Mouse (Mus musculus): ENCODE data around the gene Dhx30. TPM values are rescaled to one million over a fixed set of nuclear protein-coding genes. Genes with fewer than 3 reads are reported as not detected.

Gene Dhx30
- polyA plus RNA-seq, 1 experiment from 2014 or later, result 137 TPM

DNA sequence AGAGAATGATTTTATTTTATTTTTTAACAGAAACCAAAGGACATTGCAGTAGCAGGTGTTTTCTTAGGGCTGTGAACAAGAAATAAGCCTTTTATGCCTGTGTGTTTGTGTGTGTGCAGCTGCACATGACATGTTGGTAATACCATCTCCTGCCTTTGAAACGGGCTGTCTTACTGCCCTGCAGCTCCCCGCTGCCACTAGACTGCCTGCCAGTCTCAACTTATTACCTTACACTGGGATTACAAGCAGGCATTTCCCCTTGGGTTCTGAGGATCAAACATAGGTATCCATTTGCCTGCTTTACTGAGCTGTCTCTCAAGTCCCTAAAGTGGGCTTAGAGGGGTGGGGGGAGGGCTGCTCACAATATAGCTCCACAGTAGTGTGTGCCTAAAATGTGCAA lies 56.9 kb downstream of the Dhx30 start:
- no peak for ATAC-seq (ENCODE audit: insufficient number of reproducible peaks, low FRiP score, low TSS enrichment, low read depth)
- Histone ChIP-seq H3K36me3 (peaks cover 8% of the 10 kb centered on the region; the same call in 1 of the 2 replicates), H3K4me2 (replicated peaks) (no peak overlapping the region), H3K27ac (replicated peaks) (no peak overlapping the region), H3K9ac (no peak overlapping the region), H3K4me1 (no peaks in the 10 kb centered on the region), H3K4me3 (replicated peaks) (no peak overlapping the region), H3K27me3 (no peaks in the 10 kb centered on the region), H3K9me3 (replicated peaks) (no peaks in the 10 kb centered on the region)
- 51% methylated on average over 2 of the region's 2 CpGs for WGBS

DNA sequence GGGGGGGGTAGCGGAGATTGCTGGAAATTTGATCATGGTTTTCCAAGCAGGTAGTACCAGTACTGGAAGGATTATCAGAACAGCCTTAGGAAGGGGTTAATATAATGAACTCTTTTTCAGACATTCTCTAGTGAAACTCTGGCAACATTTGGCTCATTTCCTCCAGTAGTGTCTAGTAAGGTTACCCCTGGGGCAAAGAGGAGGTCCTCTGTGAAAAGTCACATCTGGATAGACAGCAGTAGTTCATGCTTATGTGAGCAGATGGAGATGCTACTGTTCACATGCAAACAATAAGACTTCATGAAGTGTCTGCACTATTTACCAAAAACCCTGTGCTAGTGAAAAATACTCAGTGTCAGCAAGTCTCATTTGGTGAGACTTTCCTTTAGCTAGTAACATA lies 60.4 kb downstream of the Dhx30 start:
- Histone ChIP-seq H3K27ac (replicated peaks) (no peak overlapping the region), H3K27me3 (no peaks in the 10 kb centered on the region), H3K4me2 (replicated peaks) (no peak overlapping the region), H3K36me3 (no peaks in the 10 kb centered on the region), H3K4me3 (replicated peaks) (no peak overlapping the region), H3K4me1 (peaks cover 2% of the 10 kb centered on the region; the same call in 1 of the 2 replicates), H3K9me3 (replicated peaks) (no peaks in the 10 kb centered on the region), H3K9ac (no peak overlapping the region)
- no peak for ATAC-seq (ENCODE audit: insufficient number of reproducible peaks, low FRiP score, low TSS enrichment, low read depth)
- WGBS, result 80% methylated on average over 1 of the region's 1 CpGs

DNA sequence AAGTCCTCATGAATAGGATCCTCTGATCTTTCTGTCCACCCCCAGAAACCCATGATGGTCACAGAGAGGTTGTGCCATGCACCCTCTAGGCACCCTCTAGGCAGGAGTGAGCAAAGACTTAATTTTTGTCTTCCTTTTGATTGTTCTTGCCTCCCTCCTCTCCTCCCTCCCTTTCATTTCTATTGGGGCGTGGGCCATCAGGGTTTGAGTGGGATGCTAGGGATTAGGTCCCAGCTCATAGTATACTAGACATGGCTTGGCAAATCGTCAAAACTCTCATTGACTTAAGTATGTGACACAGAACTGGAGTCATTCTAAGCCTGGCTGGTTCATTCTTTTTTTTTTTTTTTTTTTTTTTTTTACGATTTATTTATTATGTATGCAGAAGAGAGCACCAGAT lies 62.8 kb downstream of the Dhx30 start:
- Histone ChIP-seq H3K27ac (replicated peaks) (no peak overlapping the region), H3K9ac (no peak overlapping the region), H3K36me3 (no peaks in the 10 kb centered on the region), H3K9me3 (replicated peaks) (no peaks in the 10 kb centered on the region), H3K4me2 (replicated peaks) (no peak overlapping the region), H3K4me1 (peaks cover 2% of the 10 kb centered on the region; the same call in 1 of the 2 replicates), H3K27me3 (no peaks in the 10 kb centered on the region), H3K4me3 (replicated peaks) (no peak overlapping the region)
- no peak for ATAC-seq (ENCODE audit: insufficient number of reproducible peaks, low FRiP score, low TSS enrichment, low read depth)
- 69% methylated on average over 3 of the region's 3 CpGs for WGBS

DNA sequence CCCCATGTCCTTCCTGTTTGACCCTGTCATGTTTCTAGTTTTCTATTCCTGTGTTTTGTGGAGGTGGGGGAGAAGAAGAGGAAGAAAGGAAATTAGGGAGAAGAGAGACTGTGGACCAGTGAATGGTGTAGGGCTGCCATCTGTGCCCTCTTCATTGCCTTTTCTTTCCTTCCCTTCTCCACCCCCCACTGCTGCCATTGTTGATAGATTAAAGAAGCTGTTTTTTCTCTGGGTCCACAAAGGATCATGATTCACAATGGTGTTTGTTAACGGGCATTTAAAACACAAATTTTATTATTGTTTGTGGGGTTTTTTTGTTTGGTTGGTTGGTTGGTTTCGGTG lies 63.6 kb downstream of the Dhx30 start:
- H3K9me3 ChIP-seq (replicated peaks), result no peaks in the 10 kb centered on the region
- no peak overlapping the region for H3K4me2 ChIP-seq (replicated peaks)
- WGBS, result 73% methylated on average over 2 of the region's 2 CpGs
- ATAC-seq (ENCODE audit: insufficient number of reproducible peaks, low FRiP score, low TSS enrichment, low read depth), result no peak
- H3K27ac ChIP-seq (replicated peaks), result no peak overlapping the region; the same call in 1 of the 2 replicates
- H3K27me3 ChIP-seq, result no peaks in the 10 kb centered on the region
- no peaks in the 10 kb centered on the region for H3K36me3 ChIP-seq
- no peak overlapping the region for H3K4me3 ChIP-seq (replicated peaks)
- H3K4me1 ChIP-seq, result peaks cover 2% of the 10 kb centered on the region; the same call in 1 of the 2 replicates
- no peak overlapping the region for H3K9ac ChIP-seq

DNA sequence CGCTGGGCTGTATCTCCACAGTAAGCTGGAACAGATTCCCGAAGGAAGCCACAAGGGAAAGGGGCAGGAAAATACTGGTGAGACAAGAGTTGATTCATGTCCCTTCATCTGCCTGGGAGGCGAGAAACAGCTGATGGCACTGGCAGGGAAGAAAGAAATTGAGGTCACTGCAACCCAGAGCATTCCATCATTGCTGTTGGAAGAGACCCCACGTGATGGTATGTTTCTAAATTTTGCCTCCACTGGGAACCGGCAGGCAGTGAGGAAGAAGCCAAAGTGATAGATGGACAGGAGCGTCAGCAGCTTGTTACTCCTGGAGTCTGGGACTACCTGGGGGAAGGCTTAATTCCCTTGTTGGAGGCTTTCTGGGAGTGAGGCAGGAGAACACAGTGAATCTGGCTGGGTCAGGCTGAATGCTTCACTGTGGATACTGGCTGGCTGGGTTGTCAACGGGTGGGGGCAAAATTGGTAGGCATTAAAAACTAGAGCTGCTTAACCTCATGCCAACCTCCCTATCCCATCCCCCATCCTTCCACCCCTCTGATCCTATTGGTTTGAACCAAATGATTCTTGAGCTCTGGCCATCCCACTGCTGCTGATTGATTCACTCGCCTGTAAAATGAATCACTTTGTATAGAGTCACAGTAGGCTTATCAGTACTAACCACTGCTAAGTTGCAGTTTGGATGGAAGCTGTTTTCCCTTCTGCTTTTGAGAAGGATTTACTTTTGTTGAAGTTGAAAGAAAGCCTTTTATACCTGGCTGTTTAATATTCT lies 64.1 kb downstream of the Dhx30 start:
- no peak for ATAC-seq (ENCODE audit: insufficient number of reproducible peaks, low FRiP score, low TSS enrichment, low read depth)
- Histone ChIP-seq H3K27ac (replicated peaks) (no peak overlapping the region; the same call in 1 of the 2 replicates), H3K9me3 (replicated peaks) (no peaks in the 10 kb centered on the region), H3K4me1 (peaks cover 2% of the 10 kb centered on the region; the same call in 1 of the 2 replicates), H3K4me2 (replicated peaks) (no peak overlapping the region), H3K4me3 (replicated peaks) (no peak overlapping the region), H3K27me3 (no peaks in the 10 kb centered on the region), H3K9ac (no peak overlapping the region), H3K36me3 (no peaks in the 10 kb centered on the region)
- 50% methylated on average over 8 of the region's 8 CpGs for WGBS

DNA sequence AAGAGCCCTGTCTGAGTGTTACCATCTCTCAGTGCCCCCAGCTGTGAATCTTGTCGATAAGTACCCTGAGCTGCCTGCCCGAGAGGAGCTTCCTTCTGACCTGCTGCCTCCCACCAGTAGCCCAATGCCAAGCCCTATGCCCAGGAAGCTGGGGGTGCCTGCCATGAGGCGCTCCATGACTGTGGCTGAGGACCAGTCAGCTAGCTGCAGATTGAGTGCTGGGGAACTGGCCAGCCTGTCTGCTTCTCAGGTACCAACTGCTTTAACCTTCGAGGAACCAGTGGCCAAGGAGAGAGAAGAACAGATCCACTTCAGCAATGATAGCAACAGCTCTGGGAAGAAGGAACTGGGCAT lies 64.7 kb downstream of the Dhx30 start:
- no peak overlapping the region for H3K9ac ChIP-seq
- H3K27me3 ChIP-seq, result no peaks in the 10 kb centered on the region
- H3K9me3 ChIP-seq (replicated peaks), result no peaks in the 10 kb centered on the region
- no peak overlapping the region for H3K27ac ChIP-seq (replicated peaks)
- H3K4me1 ChIP-seq, result peaks cover 2% of the 10 kb centered on the region; the same call in 1 of the 2 replicates
- no peak overlapping the region for H3K4me3 ChIP-seq (replicated peaks)
- no peak for ATAC-seq (ENCODE audit: insufficient number of reproducible peaks, low FRiP score, low TSS enrichment, low read depth)
- no peak overlapping the region for H3K4me2 ChIP-seq (replicated peaks)
- WGBS, result 75% methylated on average over 4 of the region's 4 CpGs
- no peaks in the 10 kb centered on the region for H3K36me3 ChIP-seq

DNA sequence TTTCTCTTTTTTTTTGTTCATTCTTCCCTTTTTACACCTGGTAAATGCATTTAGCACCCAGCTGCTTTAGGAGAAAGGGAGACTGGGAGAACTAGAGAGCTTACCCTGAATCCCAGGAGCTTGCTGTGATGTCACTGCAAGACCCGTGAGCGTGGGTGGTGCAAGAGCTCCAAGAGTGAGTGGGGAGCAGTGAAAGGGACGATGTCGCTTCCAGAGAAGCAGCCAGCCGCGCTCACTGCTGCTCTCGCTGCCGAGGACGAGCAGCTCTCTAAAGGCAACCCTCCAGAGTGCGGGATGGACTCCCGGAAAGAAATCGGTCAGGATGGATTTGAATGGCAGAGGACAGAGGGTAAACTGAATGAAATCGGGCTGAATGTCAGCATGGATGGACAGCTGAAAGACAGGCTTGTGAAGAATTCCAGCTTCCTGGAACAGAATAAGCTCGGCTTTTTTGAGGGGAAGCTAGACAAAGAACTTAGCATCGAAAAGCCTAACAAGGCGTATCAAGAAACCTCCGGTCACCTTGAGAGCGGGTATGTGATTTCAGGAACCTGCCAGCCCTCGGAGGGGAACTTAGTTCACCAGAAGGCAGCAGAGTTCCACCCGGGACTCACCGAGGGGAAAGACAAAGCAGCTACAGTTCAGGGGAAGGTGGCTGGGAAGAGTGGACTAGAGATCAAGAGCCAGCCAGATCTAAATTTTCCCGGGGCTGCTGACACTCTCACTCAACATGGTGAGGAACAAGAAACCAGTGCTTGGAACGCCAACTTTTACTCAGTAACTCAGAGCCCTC lies 65.6 kb downstream of the Dhx30 start:
- peaks cover 2% of the 10 kb centered on the region; the same call in 1 of the 2 replicates for H3K4me1 ChIP-seq
- H3K9me3 ChIP-seq (replicated peaks), result no peaks in the 10 kb centered on the region
- ATAC-seq (ENCODE audit: insufficient number of reproducible peaks, low FRiP score, low TSS enrichment, low read depth), result no peak
- H3K27me3 ChIP-seq, result no peaks in the 10 kb centered on the region
- no peak overlapping the region for H3K9ac ChIP-seq
- H3K4me2 ChIP-seq (replicated peaks), result peak overlapping the region; percentile 12
- no peak overlapping the region for H3K4me3 ChIP-seq (replicated peaks)
- WGBS, result 28% methylated on average over 23 of the region's 23 CpGs
- no peak overlapping the region for H3K27ac ChIP-seq (replicated peaks)
- H3K36me3 ChIP-seq, result no peaks in the 10 kb centered on the region

DNA sequence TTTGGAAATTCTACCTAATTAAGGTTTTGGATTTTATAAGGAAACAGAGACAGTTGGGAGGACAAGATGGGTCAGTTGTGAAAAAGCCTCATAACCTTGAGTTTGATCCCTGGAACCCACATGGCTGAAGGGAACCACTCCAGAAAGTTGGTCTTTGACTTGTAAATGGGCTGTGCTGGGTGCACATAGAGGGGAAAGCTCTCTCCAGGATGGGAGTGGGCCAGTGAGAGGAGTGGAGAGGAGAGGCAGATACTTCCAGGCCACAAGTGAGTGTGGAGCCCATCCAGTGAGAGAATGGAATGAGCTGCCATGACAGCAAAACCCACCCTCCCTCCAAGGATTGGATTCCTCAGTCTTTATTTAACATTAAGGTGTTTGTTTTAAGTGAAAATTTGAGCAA lies 66.4 kb downstream of the Dhx30 start:
- Histone ChIP-seq H3K9ac (no peak overlapping the region), H3K4me1 (peaks cover 2% of the 10 kb centered on the region; the same call in 1 of the 2 replicates)
- ATAC-seq (ENCODE audit: insufficient number of reproducible peaks, low FRiP score, low TSS enrichment, low read depth), result no peak

DNA sequence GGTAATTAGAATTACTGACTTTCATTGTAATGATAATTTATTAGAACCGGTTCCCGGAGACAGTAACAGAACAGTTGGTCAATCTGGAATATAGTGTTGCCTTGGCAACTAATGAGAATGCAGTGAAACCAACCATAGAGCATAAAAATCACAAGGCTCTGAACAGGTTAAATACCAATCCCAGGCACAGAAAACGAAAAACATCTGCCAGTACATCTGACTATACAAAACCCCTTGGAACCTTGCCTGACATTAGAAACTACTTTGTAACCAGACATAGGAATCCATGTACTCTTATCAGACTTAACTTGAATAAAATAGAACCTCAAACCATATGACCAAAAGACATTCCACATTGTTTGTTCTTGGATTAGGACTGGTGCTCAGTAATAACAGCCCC lies 69.8 kb downstream of the Dhx30 start:
- Histone ChIP-seq H3K27me3 (no peaks in the 10 kb centered on the region), H3K9me3 (replicated peaks) (no peaks in the 10 kb centered on the region), H3K4me1 (peaks cover under 1% of the 10 kb centered on the region; the same call in 1 of the 2 replicates), H3K4me3 (replicated peaks) (no peak overlapping the region), H3K4me2 (replicated peaks) (no peak overlapping the region), H3K9ac (no peak overlapping the region), H3K36me3 (no peaks in the 10 kb centered on the region), H3K27ac (replicated peaks) (no peak overlapping the region)
- no peak for ATAC-seq (ENCODE audit: insufficient number of reproducible peaks, low FRiP score, low TSS enrichment, low read depth)
- 23% methylated on average over 3 of the region's 3 CpGs for WGBS

More for the DNA sequence above, 66.4 kb downstream of the Dhx30 start:
- H3K27me3 ChIP-seq, result no peaks in the 10 kb centered on the region
- no peaks in the 10 kb centered on the region for H3K36me3 ChIP-seq
- H3K4me3 ChIP-seq (replicated peaks), result no peak overlapping the region
- H3K27ac ChIP-seq (replicated peaks), result no peak overlapping the region
- no peaks in the 10 kb centered on the region for H3K9me3 ChIP-seq (replicated peaks)
- no peak overlapping the region for H3K4me2 ChIP-seq (replicated peaks)

DNA sequence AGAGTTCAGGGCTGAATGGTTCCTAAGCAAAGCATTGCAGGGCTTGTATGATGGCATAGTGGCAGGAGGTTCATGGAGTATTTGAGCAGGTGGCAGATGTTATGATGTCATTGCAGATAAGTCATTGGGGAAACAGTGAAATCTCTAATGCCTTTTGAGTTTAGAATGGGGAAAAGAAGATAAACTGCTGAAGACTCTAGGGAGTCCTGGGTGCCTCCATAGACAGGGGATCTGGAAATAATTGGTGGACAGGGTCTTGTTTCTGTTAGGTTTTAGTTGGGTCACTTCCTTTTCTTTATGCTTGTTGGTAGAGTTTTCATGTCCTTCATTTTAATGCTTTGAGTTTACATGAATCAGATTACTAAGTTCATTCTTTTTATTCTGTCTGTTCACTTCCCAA lies 70.4 kb downstream of the Dhx30 start:
- H3K4me2 ChIP-seq (replicated peaks), result no peak overlapping the region
- H3K9ac ChIP-seq, result no peak overlapping the region
- ATAC-seq (ENCODE audit: insufficient number of reproducible peaks, low FRiP score, low TSS enrichment, low read depth), result no peak
- H3K4me1 ChIP-seq, result no peaks in the 10 kb centered on the region
- no peaks in the 10 kb centered on the region for H3K9me3 ChIP-seq (replicated peaks)
- H3K27ac ChIP-seq (replicated peaks), result no peak overlapping the region; the same call in 1 of the 2 replicates
- H3K4me3 ChIP-seq (replicated peaks), result no peak overlapping the region
- H3K36me3 ChIP-seq, result no peaks in the 10 kb centered on the region
- H3K27me3 ChIP-seq, result no peaks in the 10 kb centered on the region

DNA sequence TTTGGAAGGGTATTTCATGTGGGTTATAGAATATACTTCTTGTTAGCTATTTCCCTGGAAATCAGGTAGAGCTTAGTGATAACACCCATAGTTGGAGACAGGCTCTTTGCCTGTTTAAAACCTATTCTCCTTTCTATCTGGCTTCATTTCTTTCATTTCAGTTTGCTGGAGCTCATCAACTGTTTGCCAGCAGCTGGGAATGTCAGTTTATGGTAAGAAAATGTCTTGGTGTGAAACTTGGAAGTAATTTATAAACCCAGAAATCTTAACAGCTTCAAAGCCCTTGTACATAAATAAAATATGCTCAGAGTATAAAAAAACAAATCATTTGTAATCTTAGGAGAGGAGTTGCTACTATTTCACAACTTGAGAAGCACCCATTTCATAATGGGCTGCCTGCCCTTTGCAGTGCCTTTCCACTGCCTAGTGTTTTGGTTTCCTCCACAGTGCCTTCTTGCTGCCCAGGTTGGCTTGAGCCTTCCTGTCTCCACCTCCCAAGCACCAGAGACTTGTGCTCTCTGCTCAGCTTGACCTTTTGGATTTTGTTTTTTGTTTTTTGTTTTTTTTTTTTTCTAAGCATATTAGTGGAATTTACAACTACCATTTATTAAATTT lies 71.8 kb downstream of the Dhx30 start:
- Histone ChIP-seq H3K4me2 (replicated peaks) (no peak overlapping the region), H3K27ac (replicated peaks) (no peak overlapping the region), H3K27me3 (no peaks in the 10 kb centered on the region), H3K4me1 (no peaks in the 10 kb centered on the region), H3K4me3 (replicated peaks) (no peak overlapping the region), H3K9me3 (replicated peaks) (no peaks in the 10 kb centered on the region), H3K9ac (no peak overlapping the region), H3K36me3 (no peaks in the 10 kb centered on the region)
- no peak for ATAC-seq (ENCODE audit: insufficient number of reproducible peaks, low FRiP score, low TSS enrichment, low read depth)
